ENCODE assay signal across 33 mouse cellular contexts in the genomic region with DNA sequence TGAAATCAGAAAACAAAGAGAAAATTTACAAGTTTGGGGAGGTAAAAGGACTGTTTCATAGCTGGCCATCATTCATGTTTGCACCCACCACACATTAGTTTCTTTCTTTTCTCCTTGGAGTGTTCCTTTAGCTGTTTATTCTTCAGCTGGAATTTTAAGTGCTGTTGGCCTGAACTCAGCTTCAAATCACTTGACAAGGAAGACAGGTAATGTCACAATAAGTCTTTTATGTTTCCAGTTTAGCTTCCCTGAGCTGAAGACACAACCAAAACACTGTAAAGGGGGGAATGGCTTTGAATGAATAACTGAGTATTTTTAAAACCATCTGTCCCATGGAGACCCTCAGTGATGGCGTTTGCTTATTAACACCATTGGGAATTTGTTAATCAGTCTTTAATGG. TPM values are rescaled to one million over a fixed set of nuclear protein-coding genes. Genes with fewer than 3 reads are reported as not detected.
"Had no signal": no experiment of that assay in that cellular context is flagged by ENCODE, and none has a peak within 500 bp of the region (broad histone marks: within the 10 kb centered on the region; RNA-seq: fewer than 3 reads in every experiment).

No protein-coding gene starts in this region.

- H3K36me3 ChIP-seq: heart, embryonic 12.5 days; heart, embryonic 13.5 days; heart, embryonic 15.5 days; hindbrain, embryonic 10.5 days; hindbrain, embryonic 12.5 days; hindbrain, embryonic 13.5 days; hindbrain, embryonic 15.5 days; intestine, embryonic 15.5 days; kidney, embryonic 15.5 days had no signal

- H3K4me2 ChIP-seq: heart, embryonic 12.5 days; heart, embryonic 13.5 days; heart, embryonic 15.5 days; hindbrain, embryonic 12.5 days; hindbrain, embryonic 13.5 days; hindbrain, embryonic 14.5 days; hindbrain, embryonic 15.5 days; intestine, embryonic 15.5 days; kidney, embryonic 15.5 days had no signal

- ATAC-seq: hindbrain, postnatal 0 days; inflammation-experienced regulatory T-cells, adult 6 months; intestine, embryonic 15.5 days; intestine, embryonic 16.5 days; intestine, postnatal 0 days had no signal

- H3K27me3 ChIP-seq: heart, embryonic 12.5 days; heart, embryonic 13.5 days; heart, embryonic 15.5 days; hindbrain, embryonic 12.5 days; hindbrain, embryonic 13.5 days; hindbrain, embryonic 15.5 days; intestine, embryonic 15.5 days; kidney, embryonic 15.5 days had no signal

- H3K4me3 ChIP-seq: heart, embryonic 12.5 days; heart, embryonic 13.5 days; heart, embryonic 15.5 days; hindbrain, embryonic 10.5 days; hindbrain, embryonic 12.5 days; hindbrain, embryonic 13.5 days; hindbrain, embryonic 15.5 days; intestine, embryonic 15.5 days; kidney, embryonic 15.5 days; layer of hippocampus, adult 2 months; left cerebral cortex, adult 2 months had no signal

- H3K27ac ChIP-seq: heart, embryonic 13.5 days; heart, embryonic 15.5 days; hindbrain, embryonic 10.5 days; hindbrain, embryonic 12.5 days; hindbrain, embryonic 13.5 days; hindbrain, embryonic 14.5 days; hindbrain, embryonic 15.5 days; hindbrain, postnatal 0 days; intestine, embryonic 15.5 days; kidney, embryonic 15.5 days; kidney, postnatal 0 days; layer of hippocampus, adult 2 months; left cerebral cortex, adult 2 months had no signal

- H3K9me3 ChIP-seq: heart, embryonic 12.5 days; heart, embryonic 13.5 days; heart, embryonic 15.5 days; hindbrain, embryonic 10.5 days; hindbrain, embryonic 12.5 days; hindbrain, embryonic 13.5 days; hindbrain, embryonic 15.5 days; intestine, embryonic 15.5 days; kidney, embryonic 15.5 days had no signal

- H3K4me1 ChIP-seq: heart, embryonic 12.5 days; heart, embryonic 13.5 days; heart, embryonic 15.5 days; hindbrain, embryonic 10.5 days; hindbrain, embryonic 12.5 days; hindbrain, embryonic 13.5 days; hindbrain, embryonic 15.5 days; intestine, embryonic 15.5 days; kidney, embryonic 15.5 days had no signal

- H3K9ac ChIP-seq: heart, embryonic 12.5 days; heart, embryonic 13.5 days; heart, embryonic 15.5 days; hindbrain, embryonic 12.5 days; hindbrain, embryonic 13.5 days; hindbrain, embryonic 14.5 days; hindbrain, embryonic 15.5 days; intestine, embryonic 15.5 days; kidney, embryonic 15.5 days had no signal

- DNase-seq: heart, postnatal 10 days; heart, postnatal 14 days; heart, postnatal 36 days; heart, postnatal 4 days; kidney, adult 11 months; kidney, adult 18-20 months; kidney, adult 2 months; kidney, adult 8-10 months; kidney, adult 9 months; kidney, postnatal 10 days; kidney, postnatal 14 days; kidney, postnatal 25 days; kidney, postnatal 36 days; kidney, postnatal 4 days; layer of hippocampus, adult 9-11 months; layer of hippocampus, postnatal 36 days had no signal

RNA-seq across cellular contexts. Expression of gene Slc6a15, which starts 58.2 kb away (rescaled TPM):
- polyA plus RNA-seq: inflammation-experienced regulatory T-cells, adult 6 months had no signal
